Mouse (Mus musculus) intestine, postnatal 0 days (tissue): Measurements from ENCODE around the gene Fgfr2. TPM values are rescaled to one million over a fixed set of nuclear protein-coding genes. Genes with fewer than 3 reads are reported as not detected.

ENCODE experiments used
- ATAC-seq: fragments of 200-750 bp; cut with Nextera tagmentation; 2 replicates; pipeline ENCODE4 v1.8.0; 2017; ENCODE audit warnings: mild to moderate bottlenecking, moderate TSS enrichment, moderate library complexity
- H3K27ac ChIP-seq: fragments of 300-500 bp; sonication (generic); 2 replicates; pipeline ENCODE4 v1.5.1; 2014; ENCODE audit warnings: mild to moderate bottlenecking, low read depth, low read length, moderate library complexity
- H3K27me3 ChIP-seq: fragments of 300-500 bp; sonication (generic); replicated peaks from 2 replicates; pipeline ENCODE4 v1.6.1; 2014; ENCODE audit warnings: low read length, mixed read lengths; ENCODE audit not compliant: control insufficient read depth, insufficient read depth
- H3K36me3 ChIP-seq: fragments of 300-500 bp; sonication (generic); 2 replicates; pipeline ENCODE4 v1.6.1; 2014; ENCODE audit warnings: mild to moderate bottlenecking, moderate library complexity; ENCODE audit not compliant: control insufficient read depth, insufficient read depth
- H3K4me1 ChIP-seq: fragments of 300-500 bp; sonication (generic); replicated peaks from 2 replicates; pipeline ENCODE4 v1.6.1; 2014; ENCODE audit warnings: antibody characterized with exemption, low read length, mixed read lengths; ENCODE audit not compliant: control insufficient read depth, insufficient read depth
- H3K4me2 ChIP-seq: fragments of 300-500 bp; sonication (generic); replicated peaks from 2 replicates; pipeline ENCODE4 v1.6.1; 2014; ENCODE audit warnings: low read depth, mild to moderate bottlenecking, moderate library complexity
- H3K4me3 ChIP-seq: fragments of 300-500 bp; sonication (generic); 2 replicates; pipeline ENCODE4 v1.5.1; 2014; ENCODE audit warnings: low read depth, low read length
- H3K9ac ChIP-seq: fragments of 300-500 bp; sonication (generic); 2 replicates; pipeline ENCODE4 v1.6.1; 2014; ENCODE audit warnings: mild to moderate bottlenecking, low read depth, low read length
- H3K9me3 ChIP-seq: fragments of 300-500 bp; sonication (generic); 2 replicates; pipeline ENCODE4 v1.6.1; 2016; ENCODE audit warnings: mixed run types; ENCODE audit not compliant: control insufficient read depth
- CTCF ChIP-seq: sonication (generic); IDR thresholded peaks from 2 replicates; pipeline ENCODE4 v1.5.1; 2016; ENCODE audit warnings: low read depth, mild to moderate bottlenecking, control low read depth, antibody characterized with exemption, moderate library complexity
- WGBS: fragments of 180-500 bp; shearing (Covaris S2); extraction: QIAGEN DNeasy Blood & Tissue Kit; methylation state at CpG from one replicate; pipeline ENCODE4 v1.1.7; 2014; 5-methylcytosine and 5-hydroxymethylcytosine counted together
- polyA plus RNA-seq: library from polyadenylated mRNA; unstranded; fragments of >200 nt; fragmentation: Nextera tagmentation; extraction: Ambion mirVana; gene quantifications from 2 replicates; pipeline ENCODE4 v1.2.1, GENCODE M21; 2015

Gene Fgfr2
- polyA plus RNA-seq, 1 experiment from 2014 or later, result 29.5 TPM

GRCm38 (mm10) chr7:132328648-132329047 is 794.5 kb downstream of the Fgfr2 start:
- no peaks in the 10 kb centered on the region for H3K9me3 ChIP-seq
- H3K4me3 ChIP-seq, result no peak overlapping the region
- no peak overlapping the region for H3K9ac ChIP-seq
- no peak for TF ChIP-seq CTCF
- no peaks in the 10 kb centered on the region for H3K27me3 ChIP-seq
- WGBS, result 88% methylated on average over 1 of the region's 1 CpGs
- H3K4me2 ChIP-seq, result no peak overlapping the region
- H3K4me1 ChIP-seq, result peaks cover 4% of the 10 kb centered on the region
- H3K36me3 ChIP-seq, result no peaks in the 10 kb centered on the region
- no peak overlapping the region for H3K27ac ChIP-seq
- ATAC-seq, result no peak

- Histone ChIP-seq H3K27me3 (no peaks in the 10 kb centered on the region), H3K27ac (no peak overlapping the region), H3K4me1 (peaks cover 9% of the 10 kb centered on the region), H3K9me3 (no peaks in the 10 kb centered on the region), H3K4me2 (no peak overlapping the region), H3K36me3 (no peaks in the 10 kb centered on the region), H3K9ac (no peak overlapping the region), H3K4me3 (no peak overlapping the region)
- TF ChIP-seq CTCF, result no peak
- ATAC-seq, result no peak
- WGBS, result 32% methylated on average over 5 of the region's 5 CpGs
These were observed 797.4 kb downstream of the Fgfr2 start for GRCm38 (mm10) chr7:132325549-132326331.

- H3K9ac ChIP-seq, result no peak overlapping the region
- H3K27me3 ChIP-seq, result no peaks in the 10 kb centered on the region
- no peak overlapping the region for H3K4me3 ChIP-seq
- H3K9me3 ChIP-seq, result no peaks in the 10 kb centered on the region
- TF ChIP-seq CTCF, result no peak
- 0 out of 2 replicates have a peak, but pooled peaks have one; percentile 45 for ATAC-seq
- H3K27ac ChIP-seq, result no peak overlapping the region
- no peaks in the 10 kb centered on the region for H3K36me3 ChIP-seq
- WGBS, result 50% methylated on average over 5 of the region's 5 CpGs
- H3K4me1 ChIP-seq, result peaks cover 9% of the 10 kb centered on the region
- no peak overlapping the region for H3K4me2 ChIP-seq
These were observed 799.7 kb downstream of the Fgfr2 start for GRCm38 (mm10) chr7:132323430-132323829.

GRCm38 (mm10) chr7:132321392-132321958 is 801.7 kb downstream of the Fgfr2 start:
- no peaks in the 10 kb centered on the region for H3K9me3 ChIP-seq
- peaks cover 9% of the 10 kb centered on the region for H3K4me1 ChIP-seq
- no peak overlapping the region for H3K9ac ChIP-seq
- no peak overlapping the region for H3K4me2 ChIP-seq
- no peak overlapping the region for H3K27ac ChIP-seq
- no peak overlapping the region for H3K4me3 ChIP-seq
- 68% methylated on average over 2 of the region's 2 CpGs for WGBS
- no peaks in the 10 kb centered on the region for H3K36me3 ChIP-seq
- no peaks in the 10 kb centered on the region for H3K27me3 ChIP-seq
- no peak for ATAC-seq
- TF ChIP-seq CTCF, result no peak

- under 1% methylated on average over 34 of the region's 34 CpGs for WGBS
- H3K36me3 ChIP-seq, result no peaks in the 10 kb centered on the region; the same call in 1 of the 2 replicates
- peak within 1 kb of the TSS; percentile 96 for H3K4me2 ChIP-seq
- H3K4me1 ChIP-seq, result peaks cover 10% of the 10 kb centered on the region; the same call in 1 of the 2 replicates
- peak; percentile 25 for ATAC-seq
- H3K9me3 ChIP-seq, result no peaks in the 10 kb centered on the region
- peak; percentile 42 for TF ChIP-seq CTCF
- H3K27ac ChIP-seq, result peak within 1 kb of the TSS; percentile 92
- peak within 1 kb of the TSS; percentile 89 for H3K4me3 ChIP-seq
- H3K27me3 ChIP-seq, result no peaks in the 10 kb centered on the region
- peak within 1 kb of the TSS; percentile 78 for H3K9ac ChIP-seq
These were observed 806.1 kb downstream of the Fgfr2 start, which contains the start of gene Chst15 for GRCm38 (mm10) chr7:132317036-132317541. Chst15 (minus strand) TSS chr7:132317228.
